Comparison of ENCODE assay signal across 21 mouse cellular contexts in the genomic region with DNA sequence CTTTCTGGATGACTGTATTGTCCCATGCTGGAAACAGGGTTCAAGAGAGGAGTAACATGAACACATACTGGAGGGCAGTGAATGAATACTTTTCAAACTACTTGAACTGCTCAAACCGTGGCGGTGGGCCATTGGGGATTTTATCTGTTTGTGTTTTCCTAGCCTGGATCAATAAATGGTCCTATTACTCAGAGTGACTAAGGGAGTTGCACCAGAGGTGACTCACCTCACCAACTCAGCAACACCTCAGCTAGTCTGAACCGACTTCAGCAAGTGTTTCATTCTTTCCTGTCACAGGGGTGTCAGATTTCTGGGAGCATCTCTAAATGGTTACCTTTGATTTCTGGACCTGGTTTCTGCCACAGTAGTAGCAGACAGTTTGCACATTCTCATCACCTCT. TPM values are rescaled to one million over a fixed set of nuclear protein-coding genes. Genes with fewer than 3 reads are reported as not detected.
DNase-seq lines count a peak whose midpoint lies in the region; ATAC-seq lines count a peak whose summit lies in the region.
"Had no signal": no experiment of that assay in that cellular context is flagged by ENCODE, and none has a peak within 500 bp of the region (broad histone marks: within the 10 kb centered on the region; RNA-seq: fewer than 3 reads in every experiment).

No protein-coding gene starts in this region.

- H3K4me3 ChIP-seq in kidney, embryonic 15.5 days (replicated peaks): no peak overlapping the region
- H3K4me3 ChIP-seq in kidney, embryonic 14.5 days (ENCODE audit: low read length): no peak overlapping the region
- no peak overlapping the region for H3K4me3 ChIP-seq in midbrain, embryonic 10.5 days
- H3K4me3 ChIP-seq in hindbrain, embryonic 14.5 days (replicated peaks; ENCODE audit: low read length): no peak overlapping the region
- H3K4me3 ChIP-seq: gastrocnemius, adult 2 months; heart, embryonic 12.5 days; layer of hippocampus, adult 2 months; myocyte had no signal

- no peaks in the 10 kb centered on the region for H3K36me3 ChIP-seq in kidney, embryonic 15.5 days
- H3K36me3 ChIP-seq in kidney, embryonic 14.5 days (ENCODE audit: control insufficient read depth, insufficient read depth, low read length): no peaks in the 10 kb centered on the region
- H3K36me3 ChIP-seq in midbrain, embryonic 10.5 days: no peaks in the 10 kb centered on the region
- H3K36me3 ChIP-seq in hindbrain, embryonic 14.5 days (replicated peaks; ENCODE audit: control insufficient read depth, insufficient read depth): no peaks in the 10 kb centered on the region
- H3K36me3 ChIP-seq: heart, embryonic 12.5 days had no signal

- no peaks in the 10 kb centered on the region for H3K27me3 ChIP-seq in kidney, embryonic 15.5 days
- H3K27me3 ChIP-seq in kidney, embryonic 14.5 days (ENCODE audit: control insufficient read depth, insufficient read depth, low read length): no peaks in the 10 kb centered on the region
- H3K27me3 ChIP-seq in midbrain, embryonic 10.5 days (ENCODE audit: low read depth, poor library complexity, severe bottlenecking): no peaks in the 10 kb centered on the region
- H3K27me3 ChIP-seq in hindbrain, embryonic 14.5 days (ENCODE audit: control insufficient read depth, insufficient read depth, low read length): no peaks in the 10 kb centered on the region

- 0 out of 2 replicates have a peak, but pooled peaks cover 5% of the 10 kb centered on the region for H3K4me1 ChIP-seq in kidney, embryonic 15.5 days
- H3K4me1 ChIP-seq in kidney, embryonic 14.5 days (ENCODE audit: control insufficient read depth, insufficient read depth, low read length): no peaks in the 10 kb centered on the region
- H3K4me1 ChIP-seq in midbrain, embryonic 10.5 days: no peaks in the 10 kb centered on the region; the same call in 1 of the 2 replicates
- H3K4me1 ChIP-seq in hindbrain, embryonic 14.5 days (replicated peaks; ENCODE audit: control insufficient read depth, insufficient read depth, low read length): no peaks in the 10 kb centered on the region
- H3K4me1 ChIP-seq: heart, embryonic 12.5 days had no signal

- WGBS in kidney, embryonic 15.5 days: 56% methylated on average over 3 of the region's 3 CpGs
- 52% methylated on average over 3 of the region's 3 CpGs for WGBS in kidney, embryonic 14.5 days
- 81% methylated on average over 3 of the region's 3 CpGs for WGBS in midbrain, embryonic 10.5 days
- 84% methylated on average over 3 of the region's 3 CpGs for WGBS in hindbrain, embryonic 14.5 days

- ATAC-seq in kidney, embryonic 15.5 days (replicated peaks; ENCODE audit: low FRiP score): no peak
- no peak for ATAC-seq in kidney, embryonic 14.5 days (ENCODE audit: low FRiP score, low TSS enrichment)
- peak; percentile 60 for ATAC-seq in megakaryocyte, adult 5-6 weeks (ENCODE audit: poor library complexity, severe bottlenecking)
- no peak for ATAC-seq in hindbrain, embryonic 14.5 days (ENCODE audit: low FRiP score)
- ATAC-seq: hindbrain, embryonic 16.5 days had no signal

- H3K9me3 ChIP-seq in kidney, embryonic 15.5 days (replicated peaks): no peaks in the 10 kb centered on the region
- no peaks in the 10 kb centered on the region for H3K9me3 ChIP-seq in kidney, embryonic 14.5 days (ENCODE audit: control insufficient read depth, low read length)
- H3K9me3 ChIP-seq in midbrain, embryonic 10.5 days (replicated peaks): no peaks in the 10 kb centered on the region
- H3K9me3 ChIP-seq in hindbrain, embryonic 14.5 days (ENCODE audit: control insufficient read depth, low read length): no peaks in the 10 kb centered on the region
- H3K9me3 ChIP-seq: heart, embryonic 12.5 days had no signal

- 0 out of 2 replicates have a peak overlapping the region, but pooled peaks have one; percentile 45 for H3K27ac ChIP-seq in kidney, embryonic 15.5 days
- no peak overlapping the region for H3K27ac ChIP-seq in kidney, embryonic 14.5 days (ENCODE audit: low read depth, low read length)
- H3K27ac ChIP-seq in midbrain, embryonic 10.5 days (replicated peaks): no peak overlapping the region
- no peak overlapping the region for H3K27ac ChIP-seq in hindbrain, embryonic 14.5 days
- H3K27ac ChIP-seq: gastrocnemius, adult 2 months; layer of hippocampus, adult 2 months had no signal

- H3K9ac ChIP-seq in kidney, embryonic 15.5 days: no peak overlapping the region
- H3K9ac ChIP-seq in kidney, embryonic 14.5 days (ENCODE audit: low read depth, low read length): no peak overlapping the region
- H3K9ac ChIP-seq in hindbrain, embryonic 14.5 days: no peak overlapping the region
- H3K9ac ChIP-seq: heart, embryonic 12.5 days had no signal

- H3K4me2 ChIP-seq in kidney, embryonic 15.5 days: no peak overlapping the region
- no peak overlapping the region for H3K4me2 ChIP-seq in kidney, embryonic 14.5 days (replicated peaks; ENCODE audit: low read depth, low read length)
- no peak overlapping the region for H3K4me2 ChIP-seq in hindbrain, embryonic 14.5 days (replicated peaks)
- H3K4me2 ChIP-seq: heart, embryonic 12.5 days had no signal

- peak; percentile 52 for DNase-seq in 3T3-L1 (ENCODE audit: low read depth, low spot score)
- peak; percentile 32 for DNase-seq in Muller cell, postnatal 12 days (ENCODE audit: inconsistent ontology term)
- no peak for DNase-seq in midbrain, embryonic 10.5 days (ENCODE audit: low spot score)
- no peak for DNase-seq in testis, postnatal 10 days (ENCODE audit: low spot score)
- no peak for DNase-seq in hindbrain, embryonic 14.5 days (ENCODE audit: low spot score)
- DNase-seq: cerebellum, adult 18-20 months; cerebellum, postnatal 36 days; gastrocnemius, adult 2 months; heart, postnatal 36 days; kidney, adult 18-20 months; left cerebral cortex, postnatal 4 days; liver; lung, adult 2 months; midbrain, embryonic 14.5 days had no signal

RNA-seq across cellular contexts. Expression of gene Elovl7, which starts 15.0 kb away (rescaled TPM):
- polyA plus RNA-seq in kidney, embryonic 15.5 days (2015; fragmentation: Nextera tagmentation; extraction: Ambion mirVana): 14.6 and 17.8 TPM in 2 replicates
- 7.3 and 14.3 TPM in 2 replicates for polyA plus RNA-seq in kidney, embryonic 14.5 days (2014; fragmentation: Nextera tagmentation; extraction: Ambion mirVana)
- 6.9 and 9.3 TPM in 2 replicates for total RNA-seq in megakaryocyte, adult 5-6 weeks (2015)
- 3.9 and 4.4 TPM in 2 replicates for total RNA-seq in megakaryocyte, adult 5-6 weeks (2017)
- polyA plus RNA-seq in midbrain, embryonic 10.5 days (2016; fragmentation: Nextera tagmentation; extraction: Ambion mirVana): 0.52 and 1.0 TPM in 2 replicates
- 2.5 and 3.0 TPM in 2 replicates for polyA plus RNA-seq in hindbrain, embryonic 14.5 days (2014; fragmentation: Nextera tagmentation; extraction: Ambion mirVana)

Comparison
In these comparisons a context has a peak if more than half of its experiments do, and no peak if none do; other contexts are left out.
1. DNase-seq: peak in 3T3-L1 (single experiment) and Muller cell, postnatal 12 days (single experiment); none in midbrain, embryonic 10.5 days (single experiment), testis, postnatal 10 days (single experiment) and hindbrain, embryonic 14.5 days (single experiment).